Mouse (Mus musculus): ENCODE results near the gene Trp53tg5.

DNA sequence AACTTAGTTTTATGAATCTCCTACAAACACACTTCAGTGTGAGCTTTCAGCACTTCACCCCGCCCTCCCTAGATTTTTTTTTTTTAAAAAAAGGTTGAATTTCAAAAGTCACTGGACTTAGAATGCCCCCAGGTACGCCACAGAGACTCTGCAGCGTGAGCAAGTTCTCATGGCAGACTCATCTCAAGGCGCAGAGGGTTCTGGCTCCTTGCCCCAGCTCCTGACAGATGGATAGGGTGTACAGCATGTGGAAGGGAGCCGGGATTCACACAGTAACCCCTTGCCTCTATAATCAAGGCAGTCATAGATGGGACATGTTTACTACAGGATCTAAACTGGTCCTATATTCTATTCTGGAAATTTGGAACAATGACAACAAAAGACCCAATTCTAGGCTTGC lies 48.1 kb downstream of the Trp53tg5 start:
- no peak for TF ChIP-seq GATA1 (IDR thresholded peaks at IDR 0.05; ENCODE audit: borderline replicate concordance, low read length)
- no peak for TF ChIP-seq FLI1 (IDR thresholded peaks at IDR 0.05; ENCODE audit: low read length)

Data from megakaryocyte, embryonic 14.5 days (primary cell).